Mouse (Mus musculus) liver, embryonic 14.5 days (tissue): ENCODE data around the gene Atg4a-ps. TPM values are rescaled to one million over a fixed set of nuclear protein-coding genes. Genes with fewer than 3 reads are reported as not detected.

Experiments
- ATAC-seq: fragments of 200-750 bp; cut with Nextera tagmentation; 2 replicates; pipeline ENCODE4 v1.8.0; 2017; ENCODE audit warnings: moderate number of reproducible peaks, mild to moderate bottlenecking, moderate library complexity; ENCODE audit not compliant: insufficient read depth
- DNase-seq, 3 experiments: peaks; one replicate each; pipeline ENCODE4 v3.0.0-alpha.2; 2012 to 2013; ENCODE audit warnings: low read depth in 3 of 3, low spot score in 3 of 3
- H3K27ac ChIP-seq: fragments of 300-500 bp; sonication (generic); 2 replicates; pipeline ENCODE4 v1.5.1; 2014; ENCODE audit warnings: moderate library complexity, mild to moderate bottlenecking, control low read depth, inconsistent platforms
- H3K27me3 ChIP-seq: fragments of 300-500 bp; sonication (generic); 2 replicates; pipeline ENCODE4 v1.6.1; 2014; ENCODE audit warnings: mild to moderate bottlenecking, low read length, moderate library complexity; ENCODE audit not compliant: control insufficient read depth, insufficient read depth
- H3K36me3 ChIP-seq: fragments of 300-500 bp; sonication (generic); replicated peaks from 2 replicates; pipeline ENCODE4 v1.6.1; 2014; ENCODE audit warnings: low read depth; ENCODE audit not compliant: control insufficient read depth, insufficient read depth
- H3K4me1 ChIP-seq, 2 experiments: fragments of 200-500 bp in 1 of 2; fragments of 300-500 bp in 1 of 2; sonication (generic) in 1 of 2; replicated peaks; 2 replicates each; pipeline ENCODE4 v1.6.1; 2012 to 2014; ENCODE audit warnings: antibody characterized with exemption in 1 of 2, inconsistent platforms in 1 of 2, low read length in 1 of 2; ENCODE audit not compliant: control insufficient read depth in 2 of 2, insufficient read depth in 2 of 2
- H3K4me2 ChIP-seq: fragments of 300-500 bp; sonication (generic); 2 replicates; pipeline ENCODE4 v1.6.1; 2014; ENCODE audit warnings: low read depth, mild to moderate bottlenecking, control low read depth, moderate library complexity
- H3K4me3 ChIP-seq, 2 experiments: fragments of 200-500 bp in 1 of 2; fragments of 300-500 bp in 1 of 2; sonication (generic) in 1 of 2; 2 replicates each; pipeline ENCODE4 v1.5.1; 2012 to 2014; ENCODE audit warnings: low read depth in 2 of 2, low read length in 2 of 2, mild to moderate bottlenecking in 2 of 2, control low read depth in 1 of 2, inconsistent platforms in 1 of 2, moderate library complexity in 1 of 2; ENCODE audit not compliant: insufficient read depth in 1 of 2
- H3K9ac ChIP-seq: fragments of 300-500 bp; sonication (generic); replicated peaks from 2 replicates; pipeline ENCODE4 v1.6.1; 2014; ENCODE audit warnings: mild to moderate bottlenecking, control low read depth, moderate library complexity
- H3K9me3 ChIP-seq: fragments of 300-500 bp; sonication (generic); 2 replicates; pipeline ENCODE4 v1.6.1; 2016; ENCODE audit warnings: low read length, mixed read lengths; ENCODE audit not compliant: control insufficient read depth
- CTCF ChIP-seq: IDR thresholded peaks from 2 replicates; pipeline ENCODE4 v1.5.1; 2016; ENCODE audit warnings: antibody characterized with exemption, low read depth, control low read depth
- EP300 ChIP-seq: IDR thresholded peaks from 2 replicates; pipeline ENCODE4 v1.6.1; 2016; ENCODE audit warnings: antibody characterized with exemption, low read depth
- WGBS: fragments of 180-500 bp; shearing (Covaris S2); extraction: QIAGEN DNeasy Blood & Tissue Kit; methylation state at CpG from one replicate; pipeline ENCODE4 v1.1.7; 2014; ENCODE audit not compliant: insufficient replicate concordance; 5-methylcytosine and 5-hydroxymethylcytosine counted together
- polyA plus RNA-seq, 2 experiments: library from polyadenylated mRNA; depleted of rRNA in 1 of 2; stranded (reverse) in 1 of 2; unstranded in 1 of 2; fragments of >200 nt; fragmentation: Nextera tagmentation in 1 of 2; extraction: Ambion mirVana in 1 of 2; gene quantifications; 2 replicates each; pipeline versions ENCODE4 v1.2.1 to v1.2.3; 2012 to 2014

The Atg4a-ps gene
- polyA plus RNA-seq, 2 experiments, result 0.10 to 0.23 TPM

DNA sequence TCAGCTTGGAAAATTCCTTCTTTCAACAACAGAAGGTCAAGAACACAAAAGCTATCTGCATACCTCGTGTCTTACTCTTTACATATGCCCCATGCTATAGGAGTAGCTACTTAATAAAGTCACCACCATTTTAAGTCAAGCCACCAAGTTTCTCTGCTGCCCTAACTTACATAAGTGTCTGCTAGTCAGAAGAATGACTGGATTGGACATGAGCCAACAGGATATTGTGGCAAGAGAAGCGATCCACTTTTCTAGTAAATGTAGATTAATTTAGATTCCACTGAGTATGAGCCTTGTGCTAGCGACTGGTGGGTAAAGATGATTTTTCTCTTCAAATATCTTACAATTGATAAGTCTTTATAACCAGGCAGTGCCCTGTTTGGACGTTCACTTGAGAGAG lies 12.0 kb downstream of the Atg4a-ps start:
- no peaks in the 10 kb centered on the region for H3K4me1 ChIP-seq
- WGBS, result 47% methylated on average over 4 of the region's 4 CpGs
- DNase-seq, result no peak

DNA sequence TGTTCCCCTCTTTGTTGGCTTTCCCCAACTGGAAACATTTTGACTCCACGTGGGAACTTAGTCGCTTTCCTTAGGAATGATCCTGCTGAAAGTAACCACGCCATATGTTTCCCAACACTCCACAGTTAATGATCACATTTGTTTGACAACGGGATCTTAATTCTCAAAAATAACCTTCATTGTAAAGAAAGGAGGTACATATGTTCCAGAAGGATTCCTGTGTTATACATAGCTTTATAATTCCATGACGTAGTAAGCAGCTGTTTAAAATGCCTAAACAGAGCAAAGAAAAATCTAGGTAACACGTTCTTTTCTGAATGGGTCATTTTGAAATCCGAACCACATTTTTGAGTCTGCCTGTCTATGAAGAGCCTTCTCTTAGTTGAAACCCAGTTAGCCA lies 12.7 kb downstream of the Atg4a-ps start:
- Histone ChIP-seq H3K27ac (no peak overlapping the region), H3K27me3 (no peaks in the 10 kb centered on the region), H3K9me3 (no peaks in the 10 kb centered on the region), H3K4me1 (no peaks in the 10 kb centered on the region), H3K9ac (no peak overlapping the region), H3K4me3 (no peak overlapping the region), H3K36me3 (no peaks in the 10 kb centered on the region), H3K4me2 (no peak overlapping the region)
- DNase-seq (no peak), ATAC-seq (no peak)
- 73% methylated on average over 7 of the region's 7 CpGs for WGBS
- TF ChIP-seq EP300, result no peak
- TF ChIP-seq CTCF, result no peak

More for the DNA sequence above, 12.0 kb downstream of the Atg4a-ps start:
- Histone ChIP-seq H3K36me3 (no peaks in the 10 kb centered on the region), H3K9me3 (no peaks in the 10 kb centered on the region), H3K27ac (no peak overlapping the region), H3K4me2 (no peak overlapping the region), H3K27me3 (no peaks in the 10 kb centered on the region), H3K4me3 (no peak overlapping the region), H3K9ac (no peak overlapping the region)
- TF ChIP-seq CTCF (no peak), EP300 (no peak)
- no peak for ATAC-seq

DNA sequence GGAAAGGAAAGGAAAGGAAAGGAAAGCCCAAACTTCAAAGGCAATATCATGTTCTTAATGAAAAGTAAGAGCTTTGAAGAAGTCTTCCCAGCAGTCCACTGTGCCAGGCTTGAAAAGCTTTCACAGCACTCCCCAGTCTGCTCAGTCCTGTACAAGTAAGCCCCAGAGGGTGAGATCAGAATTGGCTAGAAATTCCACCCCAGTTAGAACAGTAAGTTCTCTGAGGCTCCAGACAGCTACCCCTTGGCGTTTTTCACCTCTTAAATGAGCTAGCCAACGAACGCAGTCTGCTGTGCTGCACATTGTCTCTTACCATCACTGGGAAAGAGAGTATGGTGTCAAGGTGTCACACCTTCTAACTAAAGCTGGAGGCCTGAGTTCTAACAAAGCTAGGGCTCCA lies 18.2 kb downstream of the Atg4a-ps start:
- no peaks in the 10 kb centered on the region for H3K4me1 ChIP-seq
- H3K27ac ChIP-seq, result no peak overlapping the region
- TF ChIP-seq CTCF (no peak), EP300 (no peak)
- H3K9me3 ChIP-seq, result no peaks in the 10 kb centered on the region
- no peak for ATAC-seq
- 63% methylated on average over 3 of the region's 3 CpGs for WGBS
- no peak overlapping the region for H3K4me2 ChIP-seq
- no peak overlapping the region for H3K9ac ChIP-seq
- H3K27me3 ChIP-seq, result no peaks in the 10 kb centered on the region
- no peak overlapping the region for H3K4me3 ChIP-seq
- no peak for DNase-seq
- no peaks in the 10 kb centered on the region for H3K36me3 ChIP-seq

DNA sequence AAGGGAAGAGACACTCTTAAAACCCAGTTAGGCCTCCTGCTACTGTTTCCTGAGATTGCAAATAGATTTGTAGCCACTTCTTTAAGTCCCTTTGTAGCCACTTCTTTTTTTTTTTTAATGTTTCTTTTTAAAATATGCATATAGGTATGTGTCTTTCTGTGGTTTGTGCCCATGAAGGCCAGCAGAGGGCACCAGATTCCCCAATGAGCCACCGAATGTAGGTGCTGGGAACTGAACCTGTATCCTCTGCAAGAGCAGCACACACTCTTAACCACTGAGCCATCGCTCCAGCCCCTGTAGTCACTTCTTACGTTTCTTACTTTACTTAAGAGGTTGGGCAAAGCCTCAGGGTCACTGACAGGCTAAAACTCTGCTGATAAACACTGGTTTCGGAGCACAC lies 19.4 kb downstream of the Atg4a-ps start:
- Histone ChIP-seq H3K27ac (no peak overlapping the region), H3K9ac (no peak overlapping the region), H3K36me3 (no peaks in the 10 kb centered on the region), H3K4me3 (no peak overlapping the region), H3K9me3 (no peaks in the 10 kb centered on the region), H3K4me1 (no peaks in the 10 kb centered on the region), H3K27me3 (no peaks in the 10 kb centered on the region), H3K4me2 (no peak overlapping the region)
- ATAC-seq (no peak), DNase-seq (no peak)
- TF ChIP-seq CTCF, result peak; percentile 39
- TF ChIP-seq EP300, result no peak
- WGBS, result 65% methylated on average over 4 of the region's 4 CpGs

GRCm38 (mm10) chr3:103625169-103625568 lies 20.7 kb downstream of the Atg4a-ps start:
- Histone ChIP-seq H3K9me3 (no peaks in the 10 kb centered on the region), H3K4me2 (no peak overlapping the region), H3K4me1 (no peaks in the 10 kb centered on the region), H3K27ac (no peak overlapping the region), H3K4me3 (no peak overlapping the region), H3K9ac (no peak overlapping the region), H3K36me3 (no peaks in the 10 kb centered on the region), H3K27me3 (no peaks in the 10 kb centered on the region)
- DNase-seq (no peak), ATAC-seq (no peak)
- 70% methylated on average over 13 of the region's 13 CpGs for WGBS
- TF ChIP-seq CTCF (no peak), EP300 (no peak)

- H3K4me1 ChIP-seq, result no peaks in the 10 kb centered on the region
- WGBS, result 50% methylated on average over 5 of the region's 5 CpGs
- no peak overlapping the region for H3K4me2 ChIP-seq
- H3K9me3 ChIP-seq, result no peaks in the 10 kb centered on the region
- H3K27ac ChIP-seq, result no peak overlapping the region
- H3K4me3 ChIP-seq, result no peak overlapping the region
- no peak overlapping the region for H3K9ac ChIP-seq
- no peaks in the 10 kb centered on the region for H3K27me3 ChIP-seq
- no peak for ATAC-seq
- DNase-seq, result no peak
- no peaks in the 10 kb centered on the region for H3K36me3 ChIP-seq
- TF ChIP-seq EP300 (no peak), CTCF (no peak)
Measured at GRCm38 (mm10) chr3:103624591-103625051, 21.2 kb downstream of the Atg4a-ps start.
